Mouse (Mus musculus): ENCODE results near the gene Olfr593.
"Not testable (repeated sequence)": the region's sequence is repeated elsewhere in the genome, so short reads cannot be mapped to it uniquely, and the experiment has no call there.

Olfr593 gene

DNA sequence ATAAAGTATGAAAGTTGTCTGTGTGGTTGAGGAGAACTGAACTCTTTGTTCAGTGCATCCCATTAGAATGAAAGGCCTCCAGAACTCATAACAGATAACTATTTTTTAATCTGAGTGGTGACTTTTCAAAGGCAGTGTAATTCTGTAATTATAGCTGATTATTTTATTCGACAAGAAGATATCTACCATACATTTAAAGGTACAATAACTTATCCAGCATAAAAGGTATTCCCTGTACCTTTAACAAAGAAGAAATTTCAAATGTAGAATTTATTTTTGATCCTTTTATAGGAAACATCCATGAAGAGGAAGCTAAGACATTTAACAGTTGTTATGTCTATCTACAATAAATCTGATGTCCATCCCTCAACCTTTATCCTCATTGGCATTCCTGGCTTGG, at the start of gene Olfr593:
TSS of gene Olfr593 (plus strand) at position 301 of the 400 bp plus-strand sequence.
- no peak for DNase-seq (ENCODE audit: low read depth, low spot score)

DNA sequence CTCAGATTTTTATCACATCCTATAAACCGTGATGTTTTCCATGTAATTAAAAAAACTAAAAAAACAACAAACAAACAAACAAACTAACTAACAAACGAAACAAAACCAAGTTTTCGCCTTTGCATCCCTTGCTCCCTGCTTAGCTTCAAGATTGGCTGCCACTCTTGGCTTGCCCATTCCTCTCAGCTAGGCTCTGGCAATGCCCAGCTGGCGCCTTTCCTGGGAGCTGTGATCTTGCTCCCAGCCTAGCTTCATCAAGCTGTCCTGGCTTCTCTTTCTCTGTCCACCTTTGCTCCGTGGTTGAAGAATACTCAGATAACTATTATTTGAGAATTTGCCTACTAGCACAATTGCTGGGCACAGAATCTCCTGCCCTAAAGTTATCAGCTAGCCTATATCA, 42.0 kb upstream of the Olfr593 start:
- no peak for DNase-seq (ENCODE audit: low read depth, low spot score)

DNA sequence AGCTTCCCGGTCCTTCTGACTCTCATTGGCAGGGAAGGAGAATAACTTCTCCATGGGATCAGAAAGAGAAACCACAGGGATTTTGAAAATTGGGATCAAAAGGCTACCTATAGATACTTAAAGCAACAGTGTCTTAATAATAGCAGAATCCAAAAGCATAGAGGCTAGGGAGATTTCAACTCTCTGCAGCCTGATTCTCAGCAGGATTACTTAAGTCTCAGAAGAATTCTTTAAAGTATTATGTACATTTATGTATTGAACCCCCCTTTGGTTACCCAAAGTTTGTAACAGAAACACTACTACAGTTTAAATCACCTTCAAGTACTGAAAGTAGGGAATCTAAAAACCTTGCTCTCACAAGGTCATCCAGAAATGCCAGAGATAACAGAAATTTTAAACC, 33.4 kb upstream of the Olfr593 start, which contains the start of gene Olfr591:
TSS of gene Olfr591 (minus strand) at position 101 of the 400 bp plus-strand sequence.
- DNase-seq (ENCODE audit: low read depth, low spot score) = no peak

DNA sequence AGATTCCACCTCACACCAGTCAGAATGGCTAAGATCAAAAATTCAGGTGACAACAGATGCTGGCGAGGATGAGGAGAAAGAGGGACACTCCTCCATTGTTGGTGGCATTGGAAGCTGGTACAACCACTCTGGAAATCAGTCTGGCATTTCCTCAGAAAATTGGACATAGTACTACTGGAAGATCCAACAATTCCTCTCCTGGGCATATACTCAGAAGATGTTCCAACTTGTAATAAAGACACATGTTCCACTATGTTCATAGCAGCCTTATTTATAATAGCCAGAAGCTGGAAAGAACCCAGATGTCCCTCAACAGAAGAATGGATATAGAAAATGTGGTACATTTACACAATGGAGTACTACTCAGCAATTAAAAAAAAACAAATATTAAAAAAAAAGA, 27.2 kb upstream of the Olfr593 start, which contains the start of gene Olfr592:
TSS of gene Olfr592 (plus strand) at position 301 of the 400 bp plus-strand sequence.
- not testable (repeated sequence) for DNase-seq (ENCODE audit: low read depth, low spot score)

DNA sequence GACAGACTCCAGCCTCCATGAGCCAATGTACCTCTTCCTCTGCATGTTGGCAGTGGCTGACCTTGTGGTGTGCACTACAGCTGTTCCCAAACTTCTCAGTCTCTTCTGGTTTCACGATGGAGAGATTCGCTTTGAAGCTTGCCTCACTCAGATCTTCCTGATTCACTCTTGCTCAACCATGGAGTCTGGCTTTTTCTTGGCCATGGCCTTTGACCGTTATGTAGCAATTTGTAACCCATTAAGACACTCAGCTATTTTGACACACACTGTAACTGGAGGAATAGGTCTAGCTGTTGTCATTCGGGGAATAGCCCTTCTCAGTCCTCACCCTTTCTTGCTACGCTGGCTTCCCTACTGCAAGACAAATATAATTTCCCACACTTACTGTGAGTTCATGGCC, 388 bp downstream of the Olfr593 start:
- not testable (repeated sequence) for DNase-seq (ENCODE audit: low read depth, low spot score)

DNA sequence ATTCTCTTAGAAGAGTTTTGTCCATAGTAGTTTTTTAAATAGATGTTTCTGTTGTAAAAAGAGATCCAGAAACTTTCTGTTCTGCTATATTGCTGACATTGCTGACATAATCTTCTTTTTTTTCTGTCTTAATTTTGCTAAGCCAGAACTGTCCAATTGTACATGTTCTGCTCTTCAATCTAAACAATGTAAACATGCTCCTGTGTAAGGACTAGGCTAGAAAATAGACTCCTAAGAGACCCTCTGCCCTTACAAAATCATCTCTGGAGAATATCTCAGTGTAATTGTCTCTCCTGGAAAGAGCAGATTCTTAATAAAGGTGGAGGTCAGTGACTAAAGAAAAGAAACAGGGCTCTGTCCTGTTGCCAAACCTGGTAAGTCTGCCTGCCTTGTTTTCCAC, 5.0 kb downstream of the Olfr593 start, which contains the start of gene Olfr594:
TSS of gene Olfr594 (plus strand) at position 301 of the 400 bp plus-strand sequence.
- DNase-seq (ENCODE audit: low read depth, low spot score) = no peak

DNA sequence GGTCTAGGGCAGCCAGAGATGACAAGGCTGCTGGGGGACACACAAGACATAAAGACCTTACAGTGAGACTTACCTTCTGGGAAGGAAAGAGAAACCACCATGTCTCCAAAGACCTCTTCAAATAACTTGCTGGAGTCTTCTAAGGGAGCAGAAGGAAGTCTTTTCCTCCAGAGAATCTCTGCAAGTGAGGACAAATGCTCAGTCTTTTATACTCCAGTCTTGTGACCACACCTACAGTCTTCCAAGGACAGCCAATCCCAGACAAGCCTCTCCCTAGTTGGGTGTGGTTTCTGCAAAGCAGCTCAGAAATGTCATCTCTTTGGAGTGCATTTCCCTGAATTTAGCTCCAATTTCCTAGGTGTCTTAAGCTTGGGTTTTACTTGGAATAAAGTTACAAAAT, 40.7 kb downstream of the Olfr593 start, which contains the start of gene Usp17ld:
TSS of gene Usp17ld (minus strand) at position 101 of the 400 bp plus-strand sequence.
- not testable (repeated sequence) for DNase-seq (ENCODE audit: low read depth, low spot score)

Measured in forelimb bud, embryonic 11.5 days (tissue).